Mouse (Mus musculus) kidney, postnatal 10 days (tissue): ENCODE measurements around the gene Gnb1.
A peak's percentile ranks its signal among the peaks of the same experiment; 100 is the strongest.
"Not testable (repeated sequence)": the region's sequence is repeated elsewhere in the genome, so short reads cannot be mapped to it uniquely, and the experiment has no call there.

Source experiments
- DNase-seq: peaks from one replicate; pipeline ENCODE4 v3.0.0; 2021; ENCODE audit warnings: mixed read lengths

Gene Gnb1

DNA sequence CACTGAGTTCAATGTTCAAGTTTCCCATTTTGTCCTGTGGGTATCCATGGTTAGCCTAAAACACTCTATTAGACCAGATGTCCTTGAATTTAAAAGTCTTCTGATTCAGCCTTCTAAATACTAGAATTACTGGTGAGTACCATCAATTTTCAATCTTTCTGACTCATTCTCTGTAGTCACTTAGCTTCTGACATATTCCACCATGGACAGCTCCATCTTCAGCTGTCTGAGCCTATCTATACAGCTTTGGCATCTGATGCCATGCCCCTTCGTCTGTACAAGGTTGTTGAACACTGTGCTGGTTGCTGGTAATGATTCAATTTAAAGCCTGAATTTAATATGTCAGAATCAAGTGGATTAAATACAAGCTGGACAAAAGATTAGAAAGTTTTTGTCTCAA, 64.3 kb downstream of the Gnb1 start:
- DNase-seq, result no peak

DNA sequence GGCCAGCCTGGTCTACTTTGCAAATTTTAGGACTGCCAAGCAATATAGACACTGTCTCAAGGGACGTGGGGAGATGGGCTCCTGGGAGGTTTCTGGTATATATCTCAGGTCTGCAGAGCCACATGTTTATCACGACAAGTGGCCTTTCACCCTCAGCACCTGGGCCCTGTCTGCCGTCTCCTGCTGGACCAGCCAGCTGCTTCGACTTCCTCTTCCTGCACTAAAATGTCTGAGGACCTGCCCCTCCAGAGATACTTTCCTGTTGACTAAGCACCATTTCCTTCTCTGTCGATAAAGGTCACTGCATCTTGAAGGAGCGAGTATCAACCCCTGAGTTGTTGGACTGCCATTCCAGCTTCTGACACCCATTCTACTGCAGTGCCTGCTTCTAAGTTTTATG, 68.3 kb downstream of the Gnb1 start:
- DNase-seq, result peak; percentile 39

DNA sequence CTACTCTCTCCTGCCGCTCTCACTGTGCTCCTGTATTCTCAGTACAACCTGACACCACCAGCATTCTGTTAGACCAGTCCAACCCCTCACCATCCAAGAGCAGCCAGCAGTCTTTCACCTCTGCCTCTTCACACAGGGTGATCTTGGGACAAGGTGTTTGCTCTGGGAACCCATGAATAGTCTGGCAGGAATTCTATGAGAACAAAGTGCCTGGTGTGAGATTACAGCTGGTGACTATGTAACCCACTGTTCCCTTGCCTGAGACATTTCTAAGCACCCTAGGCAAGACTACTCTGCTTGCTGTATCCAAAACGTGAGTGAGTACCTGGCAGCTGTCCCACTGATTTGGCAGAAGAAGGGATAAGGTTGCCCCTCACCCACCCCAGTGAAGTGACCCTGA, 69.8 kb downstream of the Gnb1 start:
- DNase-seq, result no peak

DNA sequence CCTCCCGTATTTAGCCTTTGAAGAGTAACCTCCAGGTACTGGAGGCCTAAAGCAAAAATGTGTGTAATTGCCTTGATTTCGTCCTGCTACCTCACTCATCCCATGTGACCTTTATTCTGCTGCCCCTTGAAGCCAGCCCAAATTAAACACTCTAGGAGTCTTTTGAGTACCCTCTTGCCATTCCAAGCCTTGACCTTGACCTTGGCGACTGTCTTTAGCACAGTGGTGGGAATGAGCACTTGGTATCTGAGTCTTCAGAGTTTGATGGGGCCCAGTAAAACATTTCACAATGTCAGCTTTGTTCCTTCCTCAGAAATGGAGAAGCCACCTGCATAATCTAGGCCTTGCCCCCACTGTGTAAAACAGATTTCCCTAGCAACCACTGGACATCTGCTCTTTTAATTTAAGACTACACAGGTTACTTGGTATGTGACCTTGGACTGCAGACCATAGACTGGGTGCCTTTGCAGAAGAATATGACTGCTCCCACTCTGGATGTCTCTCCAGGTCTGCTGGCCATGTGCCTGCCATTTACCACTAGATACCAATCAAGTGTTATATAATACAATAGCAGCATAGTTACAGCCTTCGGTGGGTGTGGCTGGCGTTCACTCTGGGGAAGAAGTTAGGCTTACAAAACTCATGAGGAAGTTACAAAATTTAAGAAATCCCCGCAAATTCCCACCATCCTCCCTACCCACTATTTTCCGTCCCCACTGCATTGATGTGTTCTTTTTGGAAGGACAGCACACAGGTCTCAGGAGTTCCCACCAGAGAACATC, 70.7 kb downstream of the Gnb1 start, which contains the start of gene Nadk:
TSS of gene Nadk (plus strand) at position 718 of the 782 bp plus-strand sequence.
- DNase-seq, result no peak

DNA sequence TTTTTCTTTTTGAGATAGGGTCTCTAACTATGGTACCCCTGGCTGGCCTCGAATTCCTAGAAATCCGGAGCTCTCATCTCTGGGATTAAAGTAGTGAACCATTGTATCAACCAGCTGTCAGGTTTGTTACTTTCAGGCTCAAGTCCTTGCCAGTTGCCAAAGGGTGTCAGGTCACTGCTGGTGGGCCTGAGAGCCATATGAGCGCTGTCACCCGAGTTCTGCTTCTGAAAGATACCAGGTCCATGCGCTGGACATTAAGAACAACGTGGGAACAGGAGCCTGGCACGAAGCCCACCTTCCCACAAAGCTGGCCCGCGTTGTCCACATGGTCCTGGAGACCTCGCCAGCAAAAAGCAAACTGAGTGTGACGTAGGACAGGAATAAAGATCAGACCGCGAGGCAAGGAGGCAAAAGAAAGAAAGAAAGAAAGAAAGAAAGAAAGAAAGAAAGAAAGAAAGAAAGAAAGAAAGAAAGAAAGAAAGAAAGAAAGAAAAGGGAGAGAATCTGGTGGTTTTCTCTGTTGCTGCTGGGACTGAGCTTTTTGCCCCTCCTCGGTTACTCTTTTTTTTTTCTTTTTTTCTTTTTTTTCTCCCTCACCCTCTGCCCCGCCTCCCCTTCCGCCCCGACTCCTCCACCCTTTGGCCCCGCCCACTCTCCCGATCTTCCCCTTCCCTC, 71.7 kb downstream of the Gnb1 start:
- peak; percentile 82 for DNase-seq

DNA sequence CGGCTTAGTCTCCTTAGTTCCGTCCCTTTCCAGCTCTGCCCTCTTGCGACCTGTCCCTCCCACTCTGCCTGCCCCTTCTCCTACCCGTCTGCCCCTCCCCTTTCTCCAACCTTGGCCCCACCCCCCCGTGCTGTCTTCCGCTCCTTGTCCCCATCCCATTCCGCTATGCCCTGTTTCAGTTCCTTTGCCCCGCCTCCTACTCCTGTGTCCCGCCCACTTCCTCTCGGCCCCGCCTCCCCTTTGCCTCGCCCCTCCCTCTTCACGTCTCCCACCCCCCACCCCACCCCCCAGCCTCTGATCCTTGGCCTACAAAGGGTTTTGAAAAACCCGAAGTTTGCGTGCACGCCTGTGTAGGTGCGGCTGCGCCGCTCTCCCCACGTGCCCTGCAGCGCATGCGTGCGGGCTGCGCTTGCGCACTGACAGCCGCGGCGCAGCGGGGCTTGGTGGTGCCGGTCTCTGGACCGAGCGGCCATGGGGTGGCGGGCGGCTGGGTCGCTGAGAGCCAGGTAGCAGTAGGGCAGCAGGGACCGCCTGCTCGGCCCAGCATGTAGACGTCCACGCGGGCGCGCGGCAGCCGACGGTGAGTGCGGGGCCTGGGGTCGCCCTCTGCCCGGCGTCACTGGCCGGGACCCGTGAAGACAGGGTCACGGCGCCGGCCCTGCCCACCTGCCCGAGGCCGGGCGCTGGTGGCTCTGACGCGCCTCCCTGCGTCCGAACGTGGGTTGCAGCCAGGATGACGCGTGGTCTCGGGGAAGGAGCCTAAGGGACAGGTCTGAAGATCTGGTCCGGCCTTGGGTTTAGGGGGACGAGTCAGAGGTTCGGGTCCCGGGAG, 72.5 kb downstream of the Gnb1 start:
- DNase-seq, result peak; percentile 98

DNA sequence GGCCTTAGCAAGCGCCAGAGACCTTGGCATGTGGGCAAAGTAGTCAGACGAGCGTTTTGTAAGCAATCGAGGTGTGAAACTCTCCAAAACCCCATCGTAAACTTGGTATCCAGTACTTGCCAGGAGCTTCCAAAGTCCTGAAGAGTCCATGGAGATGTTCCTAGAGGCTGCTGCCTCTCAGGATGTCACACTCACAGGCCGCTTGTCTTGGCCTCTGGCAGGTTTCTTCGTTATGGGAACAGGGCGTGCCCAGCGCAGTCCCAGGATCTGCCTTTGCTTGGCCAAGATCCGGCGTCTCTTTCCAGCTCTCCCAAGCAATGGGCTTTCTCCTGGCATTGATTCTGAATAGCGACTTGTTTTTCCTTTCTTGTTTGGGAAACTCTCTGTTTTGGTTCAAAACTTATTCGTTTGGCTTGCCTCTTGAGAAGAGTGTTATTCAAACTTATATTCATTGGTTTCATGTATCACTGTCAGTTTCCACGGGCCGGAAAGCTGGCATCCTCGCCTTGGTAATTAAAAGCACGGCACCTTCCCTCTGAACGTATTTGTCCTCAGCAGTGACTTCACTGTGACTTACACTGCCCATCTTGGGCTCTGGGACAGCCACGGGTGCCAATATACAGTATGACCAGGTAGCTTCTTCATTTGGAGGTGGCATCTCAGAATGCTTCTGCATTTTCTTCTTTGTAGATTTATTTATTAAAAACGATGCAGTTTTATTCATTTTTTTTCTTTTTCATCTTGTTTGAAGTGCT, 73.3 kb downstream of the Gnb1 start:
- peak; percentile 43 for DNase-seq

DNA sequence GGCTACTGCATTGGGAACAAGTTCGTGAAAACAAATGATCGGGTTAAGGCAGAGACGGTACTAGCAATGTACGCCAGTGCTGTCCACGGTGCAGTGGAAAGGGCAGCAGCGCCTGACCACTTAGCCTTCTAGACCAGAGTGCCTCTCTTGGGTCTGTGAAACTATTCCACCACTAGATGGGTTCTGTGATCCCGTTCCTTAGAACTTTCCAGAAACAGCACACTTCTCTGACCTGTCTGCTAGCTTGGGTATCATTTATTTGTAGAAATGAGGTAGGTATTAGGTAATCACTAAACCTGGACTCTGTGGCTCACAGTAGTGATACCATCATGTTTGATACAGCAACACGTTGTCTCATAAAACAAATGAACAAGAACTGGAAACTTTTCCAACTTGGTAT, 75.4 kb downstream of the Gnb1 start:
- no peak for DNase-seq

DNA sequence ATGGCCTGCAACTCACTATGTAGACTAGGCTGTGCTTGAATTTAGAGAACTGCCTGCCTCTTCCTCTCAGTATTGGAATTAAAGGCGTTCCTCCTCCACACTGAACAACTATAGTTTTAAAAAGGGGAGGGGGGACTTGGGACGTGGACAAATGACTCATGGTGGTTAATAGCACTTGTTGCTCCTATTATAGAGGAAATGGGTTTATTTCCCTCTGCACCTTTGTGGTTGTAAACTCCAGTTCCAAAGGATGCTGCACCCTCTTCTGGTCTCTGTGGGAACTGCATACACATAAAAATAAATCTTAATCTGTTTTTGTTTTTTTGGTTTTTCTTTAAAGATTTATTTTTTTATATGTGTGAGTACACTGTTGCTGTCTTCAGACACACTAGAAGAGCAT, 77.0 kb downstream of the Gnb1 start:
- no peak for DNase-seq

DNA sequence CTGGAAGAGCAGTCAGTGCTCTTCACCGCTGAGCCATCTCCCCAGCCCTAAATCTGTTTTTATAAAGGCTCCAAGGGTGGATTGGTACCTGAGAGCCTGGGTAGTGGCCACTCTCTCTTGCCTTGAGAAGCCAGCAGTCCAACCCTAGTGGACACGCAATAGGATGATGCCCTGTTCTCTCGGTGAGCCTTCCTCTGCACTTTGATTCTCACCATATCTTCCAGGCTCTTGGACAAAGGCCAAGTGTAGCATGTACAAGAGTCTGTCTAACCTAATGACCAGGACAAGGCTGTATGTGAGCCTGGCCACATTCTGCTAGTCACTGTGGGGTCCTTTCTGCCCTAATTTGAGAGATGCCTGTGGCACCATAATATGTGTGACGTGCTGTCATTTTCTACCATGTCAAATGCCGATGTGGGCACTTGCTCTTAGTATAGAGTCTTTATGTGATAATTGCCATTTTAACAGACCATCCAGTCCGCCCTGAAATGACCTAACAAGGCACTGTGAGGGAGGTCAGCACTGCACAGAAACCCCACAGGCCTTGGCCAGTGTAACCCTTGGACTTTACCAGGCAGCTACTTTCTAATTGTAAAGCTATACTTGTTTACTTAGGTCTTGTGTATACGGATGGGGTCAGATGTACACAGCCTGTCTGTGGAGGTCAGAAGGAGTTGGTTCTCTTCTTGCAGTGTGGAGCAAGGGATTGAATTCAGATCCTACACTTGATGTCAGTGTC, 77.6 kb downstream of the Gnb1 start:
- no peak for DNase-seq

DNA sequence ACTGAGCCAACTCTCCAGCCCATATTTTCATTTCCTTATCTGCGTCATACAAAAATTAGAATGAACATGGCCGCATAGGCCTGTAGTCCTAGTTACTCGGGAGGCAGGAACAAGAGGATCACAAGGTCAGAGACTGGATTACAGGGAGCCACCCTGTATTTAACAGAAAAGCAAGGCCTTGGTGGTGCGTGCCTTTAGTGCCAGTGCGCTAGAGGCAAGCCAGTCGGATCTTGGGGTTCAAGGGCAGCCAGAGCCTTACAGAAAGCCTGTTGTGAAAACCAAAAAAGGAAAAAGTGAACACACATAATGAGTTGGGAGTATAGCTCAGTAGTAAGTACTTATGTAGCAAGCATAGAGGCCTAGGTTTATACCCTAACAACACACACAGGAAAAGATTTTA, 78.7 kb downstream of the Gnb1 start:
- DNase-seq, result no peak

DNA sequence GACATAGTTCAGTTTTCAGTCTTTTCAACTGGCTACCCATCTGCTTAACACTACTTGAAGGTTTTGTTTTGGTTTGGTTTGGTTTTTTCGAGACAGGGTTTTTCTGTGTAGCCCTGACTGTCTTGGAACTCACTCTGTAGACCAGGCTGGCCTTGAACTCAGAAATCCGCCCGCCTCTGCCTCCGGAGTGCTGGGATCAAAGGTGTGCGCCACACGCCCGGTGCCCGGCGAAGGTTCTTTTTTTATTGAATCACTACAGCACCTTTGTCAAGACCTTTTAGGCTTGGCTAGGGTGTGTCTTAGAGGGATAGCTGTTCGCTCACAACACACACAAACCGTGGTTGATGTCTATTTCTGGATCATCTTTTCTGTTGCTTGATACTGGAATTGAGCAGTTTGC, 79.2 kb downstream of the Gnb1 start:
- DNase-seq, result not testable (repeated sequence)

DNA sequence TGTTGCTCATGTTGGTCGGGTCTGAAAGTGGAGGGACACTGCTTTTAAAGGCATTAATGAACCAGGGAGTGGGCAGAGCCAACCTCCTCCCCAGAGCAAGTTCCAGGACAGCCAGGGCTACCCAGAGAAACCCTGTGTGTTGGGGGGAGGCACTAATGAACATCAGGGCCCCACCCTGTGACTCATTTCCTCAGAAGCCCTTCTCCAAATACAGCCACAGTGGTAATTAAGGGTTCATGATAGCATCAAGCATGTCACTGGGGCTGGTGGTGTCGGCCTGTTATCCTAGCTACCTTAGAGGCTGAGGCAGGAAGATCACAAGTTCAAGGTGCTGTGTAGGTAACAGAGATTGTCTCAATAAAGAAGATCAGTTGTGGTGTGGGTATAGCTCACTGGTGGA, 80.3 kb downstream of the Gnb1 start:
- DNase-seq, result no peak

DNA sequence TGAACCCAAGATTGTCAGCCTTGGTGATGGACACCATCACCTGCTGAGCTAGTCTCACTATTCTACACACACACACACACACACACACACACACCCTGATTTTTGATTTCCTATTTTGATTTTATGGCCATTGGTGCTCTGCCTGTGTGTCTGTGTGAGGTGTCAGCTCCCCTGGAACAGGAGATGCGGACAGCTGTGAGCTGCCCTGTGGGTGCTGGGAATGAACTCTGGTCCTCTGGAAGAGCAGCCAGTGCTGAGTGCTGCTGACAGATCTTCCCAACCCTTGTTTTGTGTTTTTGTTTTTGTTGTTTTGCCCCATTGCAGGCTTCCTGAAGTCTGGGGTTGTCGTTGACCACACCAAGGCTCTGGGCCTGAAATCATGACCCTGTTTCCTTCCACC, 82.0 kb downstream of the Gnb1 start:
- DNase-seq, result no peak

DNA sequence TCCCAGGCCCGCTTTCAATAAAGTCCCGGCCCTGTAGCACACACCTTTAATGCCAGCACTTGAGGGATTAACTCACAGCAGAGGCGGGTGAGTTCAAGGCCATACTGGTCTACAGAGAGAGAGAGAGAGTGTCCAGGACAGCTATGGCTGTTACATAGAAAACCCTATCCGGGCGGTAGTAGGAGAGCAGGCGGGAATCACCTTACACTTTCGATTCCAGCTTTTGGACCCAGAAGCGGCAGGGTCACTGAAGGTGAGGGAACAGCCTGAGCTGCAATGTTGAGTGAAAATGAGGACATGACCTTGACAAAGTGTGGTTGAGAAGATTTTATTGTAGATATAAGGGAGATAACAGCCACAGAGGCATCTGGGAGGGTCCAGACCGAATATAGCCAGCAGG, 82.7 kb downstream of the Gnb1 start:
- DNase-seq, result no peak

DNA sequence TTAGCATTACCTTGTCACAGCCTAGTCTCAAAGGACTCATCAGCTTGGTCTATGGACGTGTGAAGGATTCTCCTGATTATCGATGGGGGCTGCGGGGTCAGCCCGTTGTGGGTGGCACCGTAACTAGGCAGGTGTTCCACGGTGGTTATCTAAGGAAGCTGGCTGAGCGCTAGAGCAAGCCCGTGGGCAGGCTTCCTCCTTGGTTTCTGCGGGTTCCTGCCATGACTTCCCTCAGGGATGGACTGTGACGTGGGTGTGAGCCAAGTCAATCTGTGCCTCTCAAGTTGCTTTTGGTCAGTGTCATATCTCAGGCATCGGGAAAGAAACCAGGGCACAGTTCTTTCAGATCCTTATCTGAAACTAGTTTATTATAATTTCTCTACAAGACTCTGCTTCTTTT, 83.8 kb downstream of the Gnb1 start:
- DNase-seq, result no peak

DNA sequence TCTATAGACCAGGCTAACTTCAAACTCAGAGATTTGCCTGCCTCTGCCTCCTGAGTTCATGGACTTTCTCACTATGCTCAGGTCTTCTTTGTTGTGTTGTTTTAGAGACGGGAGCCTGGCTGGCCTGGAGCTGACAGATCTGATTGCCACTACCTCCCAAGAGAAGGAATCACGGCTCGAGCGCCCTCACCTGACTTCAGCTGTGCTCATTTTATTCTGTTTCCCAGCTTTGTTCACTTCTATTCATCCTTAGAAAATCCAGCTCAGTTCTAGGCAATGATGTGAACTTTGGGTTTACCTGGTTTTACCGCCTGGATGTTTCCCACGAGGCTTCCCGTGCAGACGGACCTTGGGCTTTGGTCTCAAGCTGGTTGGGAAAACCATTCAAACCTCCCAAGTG, 84.4 kb downstream of the Gnb1 start:
- DNase-seq, result no peak

DNA sequence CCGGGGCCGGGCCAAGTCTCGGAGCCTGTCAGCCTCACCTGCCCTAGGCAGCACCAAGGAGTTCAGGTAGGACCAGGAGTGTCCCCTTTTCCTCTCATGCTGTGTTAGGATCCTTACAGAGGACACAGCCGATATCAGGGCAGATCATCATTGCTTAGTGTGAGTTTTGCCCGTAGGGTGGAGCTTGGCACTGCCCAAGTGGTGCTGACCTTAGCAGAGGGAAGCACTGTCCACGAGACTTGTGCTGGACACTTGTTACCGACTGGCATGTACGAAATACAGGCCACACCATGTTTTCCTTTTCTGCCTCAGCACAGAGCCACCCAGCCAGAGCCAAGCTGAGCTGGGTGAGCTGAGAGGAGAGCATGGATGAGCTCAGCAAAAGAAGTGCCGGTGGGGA, 86.0 kb downstream of the Gnb1 start:
- DNase-seq, result no peak

DNA sequence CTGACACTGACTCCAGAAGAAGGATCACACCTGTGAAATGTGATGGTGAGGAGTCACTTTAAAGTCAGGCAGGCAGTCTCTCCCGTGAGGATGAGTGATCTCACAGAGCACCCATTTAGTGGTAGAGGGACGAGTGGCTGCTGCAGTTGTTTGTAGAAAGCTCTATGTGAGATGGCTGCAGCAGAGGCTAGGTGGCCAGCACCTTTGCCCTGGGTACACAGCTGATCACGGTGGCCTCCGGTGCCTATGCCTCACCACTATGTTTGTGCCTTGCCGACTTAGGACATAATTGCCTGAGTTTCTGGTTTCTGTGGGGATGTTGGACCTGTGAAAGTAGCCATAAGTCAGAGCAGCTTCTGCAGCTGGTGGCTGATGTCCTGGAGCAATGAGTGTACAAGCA, 86.6 kb downstream of the Gnb1 start:
- DNase-seq, result no peak

DNA sequence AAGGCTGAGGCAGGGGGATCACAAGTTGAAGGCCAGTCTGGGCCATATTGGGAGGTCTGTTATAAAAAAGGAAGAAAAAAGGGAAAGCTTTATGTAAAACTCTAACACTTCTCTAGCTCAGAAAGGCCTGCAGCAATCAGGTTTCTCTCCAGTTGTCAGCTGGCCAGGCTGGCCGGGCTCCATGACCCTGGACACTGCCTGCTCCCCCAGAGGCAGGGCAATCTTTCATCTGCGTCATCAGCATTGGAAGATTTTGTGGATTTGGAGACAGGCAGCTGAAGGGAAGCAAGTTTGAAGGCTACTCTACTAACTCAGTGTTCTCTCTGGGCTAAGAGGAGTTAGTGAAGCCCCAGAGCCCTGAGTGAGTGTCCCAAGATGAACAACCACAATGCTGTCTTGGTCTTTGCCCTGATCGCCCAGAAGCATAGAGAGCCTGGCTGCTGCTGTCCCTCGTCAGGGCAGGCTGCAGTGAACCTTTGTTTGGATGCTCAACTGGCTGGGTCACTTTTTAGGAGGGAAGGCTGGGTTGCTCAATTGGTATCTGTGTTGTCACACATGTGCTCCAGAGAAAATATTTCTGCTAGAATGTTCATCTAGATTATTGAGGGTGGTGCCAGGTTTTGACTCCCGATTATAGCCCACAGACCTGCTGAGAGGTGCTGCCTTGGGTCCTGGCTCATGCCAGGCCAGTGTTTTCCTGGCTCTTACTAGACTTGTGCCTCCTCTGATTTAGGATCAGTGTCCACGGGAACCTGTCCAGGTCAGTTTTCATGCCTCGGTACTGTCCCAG, 87.4 kb downstream of the Gnb1 start:
- DNase-seq, result peak; percentile 74

DNA sequence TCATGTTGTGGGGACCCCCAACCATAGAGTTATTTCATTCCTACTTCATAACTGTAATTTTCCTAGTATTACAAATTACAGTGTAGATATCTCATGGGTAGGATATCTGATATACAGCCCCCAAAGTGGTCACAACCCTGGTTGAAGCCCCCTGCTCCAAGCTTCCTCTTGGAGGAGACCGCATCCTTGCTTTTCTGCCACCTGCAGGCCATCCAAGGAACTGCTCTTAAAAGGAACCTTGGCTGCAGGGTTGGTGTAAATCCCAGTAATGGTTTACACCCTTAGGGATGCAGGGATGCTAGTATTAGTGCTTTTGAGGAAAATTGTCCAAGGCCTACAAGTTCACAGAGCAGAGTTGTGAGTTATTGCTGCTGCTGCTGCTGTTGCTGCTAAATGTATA, 89.3 kb downstream of the Gnb1 start:
- peak; percentile 77 for DNase-seq
